Mouse (Mus musculus) spleen, adult 2 months (tissue): ENCODE data around the gene Zfp93. TPM values are rescaled to one million over a fixed set of nuclear protein-coding genes. Genes with fewer than 3 reads are reported as not detected.

Experiments
- DNase-seq, 2 experiments: peaks; one replicate each; pipeline versions ENCODE4 v3.0.0 to v3.0.0-alpha.2; 2012 to 2021; ENCODE audit warnings: low spot score in 2 of 2, low read depth in 1 of 2
- H3K27ac ChIP-seq: fragments of 200-500 bp; 2 replicates; pipeline ENCODE4 v1.5.1; 2012; ENCODE audit warnings: low read length, inconsistent platforms; ENCODE audit not compliant: insufficient read depth
- H3K27me3 ChIP-seq: fragments of 200-500 bp; 2 replicates; pipeline ENCODE4 v1.6.1; 2012; ENCODE audit warnings: mild to moderate bottlenecking, moderate library complexity, low read length, inconsistent platforms; ENCODE audit not compliant: control insufficient read depth, insufficient read depth
- H3K36me3 ChIP-seq: fragments of 200-500 bp; 2 replicates; pipeline ENCODE4 v1.6.1; 2012; ENCODE audit warnings: mild to moderate bottlenecking, low read length, inconsistent platforms; ENCODE audit not compliant: control insufficient read depth, insufficient read depth
- H3K4me1 ChIP-seq: fragments of 200-500 bp; 2 replicates; pipeline ENCODE4 v1.6.1; 2011; ENCODE audit warnings: inconsistent platforms; ENCODE audit not compliant: control insufficient read depth, insufficient read depth, insufficient read length
- H3K4me3 ChIP-seq: fragments of 200-500 bp; 2 replicates; pipeline ENCODE4 v1.5.1; 2011; ENCODE audit warnings: mild to moderate bottlenecking, inconsistent platforms; ENCODE audit not compliant: insufficient read depth, insufficient read length; ENCODE audit errors: extremely low read depth
- CTCF ChIP-seq: fragments of 200-500 bp; IDR thresholded peaks from 2 replicates; pipeline ENCODE4 v1.5.1; 2011; ENCODE audit warnings: mild to moderate bottlenecking, inconsistent platforms; ENCODE audit not compliant: insufficient read depth, insufficient read length, insufficient replicate concordance; ENCODE audit errors: extremely low read depth
- POLR2A ChIP-seq: fragments of 200-500 bp; IDR thresholded peaks from 2 replicates; pipeline ENCODE4 v1.6.1; 2011; ENCODE audit warnings: low read depth, low read length, inconsistent platforms
- WGBS: fragments of 180-500 bp; shearing (Covaris S2); methylation state at CpG from one replicate; pipeline ENCODE4 v1.1.7; 2018; 5-methylcytosine and 5-hydroxymethylcytosine counted together
- polyA plus RNA-seq: library from polyadenylated mRNA; depleted of rRNA; stranded (reverse); fragments of >200 nt; gene quantifications from 2 replicates; pipeline ENCODE4 v1.2.3, GENCODE M21; 2012

Zfp93 gene
- polyA plus RNA-seq, 1 experiment, result 0.18 TPM

GRCm38 (mm10) chr7:24298973-24299708, 28.9 kb downstream of the Zfp93 start:
- H3K4me3 ChIP-seq, result peak overlapping the region; percentile 80
- H3K27ac ChIP-seq, result no peak overlapping the region
- H3K27me3 ChIP-seq, result no peaks in the 10 kb centered on the region
- TF ChIP-seq POLR2A (no peak), CTCF (peak; percentile 28; the same call in 1 of the 2 replicates)
- DNase-seq, result peak; percentile 54 to 63
- H3K4me1 ChIP-seq, result 0 out of 2 replicates have a peak, but pooled peaks cover 4% of the 10 kb centered on the region
- under 1% methylated on average over 46 of the region's 47 CpGs for WGBS
- H3K36me3 ChIP-seq, result peaks cover 10% of the 10 kb centered on the region

GRCm38 (mm10) chr7:24299823-24300481, 29.7 kb downstream of the Zfp93 start:
- Histone ChIP-seq H3K4me1 (0 out of 2 replicates have a peak, but pooled peaks cover 4% of the 10 kb centered on the region), H3K36me3 (peaks cover 7% of the 10 kb centered on the region), H3K27ac (no peak overlapping the region), H3K4me3 (peak overlapping the region; percentile 19; the same call in 1 of the 2 replicates), H3K27me3 (no peaks in the 10 kb centered on the region)
- no peak for DNase-seq
- TF ChIP-seq CTCF (no peak), POLR2A (no peak)
- 2% methylated on average over 18 of the region's 18 CpGs for WGBS

GRCm38 (mm10) chr7:24300771-24301282, 30.6 kb downstream of the Zfp93 start, which contains the start of gene Zfp61:
Gene Zfp61 (minus strand): TSS chr7:24301232.
- Histone ChIP-seq H3K4me1 (0 out of 2 replicates have a peak, but pooled peaks cover 4% of the 10 kb centered on the region), H3K27me3 (no peaks in the 10 kb centered on the region), H3K27ac (0 out of 2 replicates have a peak within 1 kb of the TSS, but pooled peaks have one; percentile 3), H3K4me3 (no peak within 1 kb of the TSS; the same call in 1 of the 2 replicates), H3K36me3 (peaks cover 7% of the 10 kb centered on the region)
- DNase-seq, result no peak
- no peak for TF ChIP-seq CTCF
- TF ChIP-seq POLR2A, result no peak
- 10% methylated on average over 13 of the region's 13 CpGs for WGBS

- no peak for DNase-seq
- Histone ChIP-seq H3K4me3 (peak overlapping the region; percentile 73), H3K4me1 (peaks cover 10% of the 10 kb centered on the region; the same call in 1 of the 2 replicates), H3K27ac (peak overlapping the region; percentile 53), H3K27me3 (no peaks in the 10 kb centered on the region), H3K36me3 (peaks cover 7% of the 10 kb centered on the region)
- 32% methylated on average over 29 of the region's 29 CpGs for WGBS
- no peak for TF ChIP-seq CTCF
- no peak for TF ChIP-seq POLR2A
Observed at GRCm38 (mm10) chr7:24315726-24316566, 45.7 kb downstream of the Zfp93 start.

GRCm38 (mm10) chr7:24316567-24317092, 46.4 kb downstream of the Zfp93 start, which contains the start of gene Zfp94:
Gene Zfp94 (minus strand): TSS chr7:24316666.
- under 1% methylated on average over 33 of the region's 33 CpGs for WGBS
- H3K27ac ChIP-seq, result peak within 1 kb of the TSS; percentile 78
- peak within 1 kb of the TSS; percentile 73 for H3K4me3 ChIP-seq
- TF ChIP-seq CTCF (no peak), POLR2A (peak; percentile 42)
- peaks cover 4% of the 10 kb centered on the region for H3K36me3 ChIP-seq
- peaks cover 10% of the 10 kb centered on the region; the same call in 1 of the 2 replicates for H3K4me1 ChIP-seq
- peak; percentile 77 to 95 for DNase-seq
- no peaks in the 10 kb centered on the region for H3K27me3 ChIP-seq

GRCm38 (mm10) chr7:24318942-24319341, 48.7 kb downstream of the Zfp93 start:
- no peak for DNase-seq
- 18% methylated on average over 6 of the region's 6 CpGs for WGBS
- no peaks in the 10 kb centered on the region for H3K36me3 ChIP-seq
- H3K4me3 ChIP-seq, result no peak overlapping the region
- H3K27me3 ChIP-seq, result no peaks in the 10 kb centered on the region
- peak overlapping the region; percentile 6; the same call in 1 of the 2 replicates for H3K27ac ChIP-seq
- TF ChIP-seq POLR2A (no peak), CTCF (no peak)
- H3K4me1 ChIP-seq, result peaks cover 10% of the 10 kb centered on the region; the same call in 1 of the 2 replicates
